Mouse (Mus musculus): ENCODE results near the gene Ddx42. TPM values are rescaled to one million over a fixed set of nuclear protein-coding genes. Genes with fewer than 3 reads are reported as not detected.
"Not testable (repeated sequence)": the region's sequence is repeated elsewhere in the genome, so short reads cannot be mapped to it uniquely, and the experiment has no call there.

Gene Ddx42
- total RNA-seq, 4 experiments from 2014 or later, result 53.4 to 71.6 (median 64.1) TPM

DNA sequence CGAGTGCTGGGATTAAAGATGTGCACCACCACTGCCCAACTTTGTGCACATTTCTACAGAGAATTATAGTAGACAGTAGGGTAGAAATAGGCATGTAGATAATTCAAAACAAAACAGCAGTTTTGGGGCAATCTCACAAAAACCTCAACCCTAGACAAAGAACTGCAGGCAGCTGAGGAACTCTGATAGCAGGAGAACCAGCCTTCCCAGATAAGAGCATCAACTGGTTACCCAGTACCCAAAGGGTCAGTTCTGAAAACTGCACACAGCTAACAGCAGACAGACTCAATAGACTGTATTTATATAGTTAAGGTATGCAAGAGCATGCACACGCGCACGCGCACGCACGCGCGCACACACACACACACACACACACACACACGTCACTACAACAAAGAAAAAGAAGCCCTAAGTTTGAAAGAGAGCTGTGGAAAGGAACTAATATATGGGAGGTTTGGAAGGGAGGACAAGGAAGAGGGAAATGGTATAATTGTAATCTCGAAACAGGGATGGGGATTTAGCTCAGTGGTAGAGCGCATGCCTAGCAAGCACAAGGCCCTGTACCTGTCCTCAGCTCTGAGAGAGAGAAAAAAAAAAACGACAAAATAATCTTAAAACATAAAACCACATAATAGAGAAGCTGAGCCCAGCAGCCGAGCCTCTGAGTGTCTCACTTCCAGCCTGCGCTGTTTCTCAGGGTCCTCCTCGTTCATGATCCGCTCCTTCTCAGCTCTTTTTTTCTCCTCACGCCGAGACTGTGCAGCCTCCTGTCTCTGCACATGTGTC lies 15.2 kb upstream of the Ddx42 start:
- DNase-seq, result no peak

DNA sequence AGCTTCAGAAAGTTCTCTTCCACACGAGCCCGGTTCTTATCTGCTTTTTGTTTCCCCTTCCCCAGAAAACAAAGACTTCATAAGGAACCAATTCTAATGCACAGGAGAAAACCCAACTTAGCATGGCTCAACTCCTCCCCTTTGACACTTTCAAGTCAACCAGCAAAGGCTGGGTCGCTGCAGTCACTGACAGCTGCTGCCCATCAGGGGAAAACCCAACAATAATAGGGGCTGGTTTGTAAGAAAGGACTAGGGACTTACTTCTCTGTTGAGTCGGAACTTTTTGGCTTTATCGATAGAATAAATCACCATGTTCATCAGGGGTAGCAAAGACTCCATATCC lies 14.6 kb upstream of the Ddx42 start, which contains the start of gene Strada:
Strada (minus strand) TSS at position 46 of the 343 bp plus-strand sequence.
- DNase-seq, result no peak

DNA sequence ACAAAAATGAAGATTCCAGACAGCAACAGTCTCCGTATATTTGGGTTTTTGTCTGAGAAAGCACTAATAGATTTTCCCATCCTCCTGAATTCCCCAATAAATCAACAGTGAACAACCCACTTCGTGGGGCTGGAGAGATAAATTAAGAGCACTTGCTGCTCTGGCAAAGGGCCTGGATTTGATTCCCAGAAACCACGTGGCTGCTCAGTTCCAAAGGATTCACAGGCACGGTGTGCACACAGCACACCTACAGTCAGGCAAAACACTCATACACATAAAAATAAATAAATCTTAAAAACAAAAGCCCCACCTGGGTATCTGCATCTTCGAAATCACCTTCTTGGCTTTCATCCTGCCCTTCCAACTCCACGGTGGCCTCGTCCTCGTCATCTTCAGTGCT lies 4.0 kb upstream of the Ddx42 start:
- no peak for DNase-seq

DNA sequence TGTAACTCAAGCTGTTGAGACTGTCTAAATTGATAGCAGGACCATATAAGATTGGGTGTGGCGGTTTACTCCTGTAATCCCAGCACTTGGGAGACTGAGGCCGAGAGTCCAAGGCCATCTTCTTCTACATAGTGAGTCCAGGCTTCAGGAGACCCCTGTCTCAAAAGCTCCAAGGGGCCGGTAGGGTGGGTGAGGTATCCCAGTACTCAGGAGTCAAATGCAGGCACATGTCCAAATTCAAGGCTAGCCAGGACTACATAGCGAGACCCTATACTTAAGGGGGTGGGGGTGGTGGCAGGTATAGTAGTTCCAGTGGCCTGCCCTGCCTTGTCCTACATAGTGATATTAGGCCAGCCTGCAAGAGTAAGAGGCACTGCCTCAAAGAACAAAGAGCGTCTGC lies 1.9 kb upstream of the Ddx42 start:
- no peak for DNase-seq

GRCm38 (mm10) chr11:106215450-106215859 lies 1.3 kb upstream of the Ddx42 start:
- DNase-seq, result no peak

DNA sequence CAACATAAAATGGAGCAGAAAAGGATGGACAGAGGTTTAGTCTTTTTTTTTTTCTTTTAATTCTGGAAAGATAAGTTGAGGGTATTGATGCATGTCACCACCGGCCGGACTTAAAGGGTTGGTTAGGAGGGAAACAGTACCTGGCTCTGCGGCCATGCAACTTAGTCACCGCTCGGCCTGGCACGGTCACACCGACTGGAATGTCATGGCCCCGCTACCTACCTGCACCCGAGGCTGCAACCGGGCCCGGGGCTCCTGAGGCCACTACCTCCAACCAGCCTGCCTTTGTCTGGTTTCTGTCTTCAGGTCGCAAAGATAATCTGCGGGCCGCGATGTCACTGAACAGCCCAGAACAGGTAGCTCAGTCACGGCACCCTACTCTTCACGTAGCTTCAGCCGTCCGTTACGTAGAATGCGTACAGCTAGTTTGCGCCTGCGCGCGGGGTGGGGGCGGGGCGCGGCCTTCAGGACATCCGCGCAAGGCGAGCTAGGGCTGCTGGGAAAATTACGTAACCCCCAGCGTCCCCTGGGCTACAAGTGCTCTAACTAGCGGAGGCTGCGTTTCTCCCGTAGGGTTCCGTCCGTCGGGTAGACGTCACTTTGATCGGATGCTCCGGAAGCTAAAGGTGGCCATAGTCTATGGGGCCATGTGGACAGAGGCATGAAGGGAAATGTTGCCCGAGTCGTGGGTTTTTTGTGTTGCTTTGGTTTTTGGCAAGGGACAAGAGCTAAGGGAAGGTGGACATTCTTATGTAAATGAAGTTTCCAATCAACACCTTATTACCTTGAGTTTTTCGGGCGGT lies 598 bp upstream of the Ddx42 start, which contains the start of gene Ccdc47:
Ccdc47 (minus strand) TSS at position 418 of the 803 bp plus-strand sequence.
- peak; percentile 97 for DNase-seq

DNA sequence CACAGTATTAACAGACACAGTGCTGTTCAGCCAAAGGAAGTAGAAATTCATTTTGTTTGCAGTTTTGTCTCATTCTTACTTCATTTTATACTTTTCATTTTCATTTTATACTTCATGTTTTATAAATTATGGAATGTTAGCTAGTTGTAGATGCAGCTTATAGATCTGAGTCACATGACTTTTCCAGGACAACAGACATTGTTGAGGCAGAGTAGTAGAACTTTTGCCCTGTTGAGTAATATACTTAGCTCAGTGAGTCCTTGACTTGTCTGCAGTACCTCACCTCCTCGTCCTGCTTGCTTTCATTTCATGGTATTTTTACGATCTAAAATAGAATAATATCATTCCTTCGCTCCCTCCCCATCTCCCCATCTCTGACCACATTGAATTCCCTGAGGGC lies 3.9 kb downstream of the Ddx42 start:
- no peak for DNase-seq

- not testable (repeated sequence) for DNase-seq
Measured at GRCm38 (mm10) chr11:106233978-106234377, 17.3 kb downstream of the Ddx42 start.

GRCm38 (mm10) chr11:106246834-106247233 lies 30.1 kb downstream of the Ddx42 start:
- DNase-seq, result no peak

- no peak for DNase-seq
Measured at GRCm38 (mm10) chr11:106249326-106249725, 32.6 kb downstream of the Ddx42 start.

- DNase-seq, result no peak
Measured at GRCm38 (mm10) chr11:106254767-106255166, 38.0 kb downstream of the Ddx42 start.

GRCm38 (mm10) chr11:106255174-106255573 lies 38.4 kb downstream of the Ddx42 start:
- DNase-seq, result no peak

DNA sequence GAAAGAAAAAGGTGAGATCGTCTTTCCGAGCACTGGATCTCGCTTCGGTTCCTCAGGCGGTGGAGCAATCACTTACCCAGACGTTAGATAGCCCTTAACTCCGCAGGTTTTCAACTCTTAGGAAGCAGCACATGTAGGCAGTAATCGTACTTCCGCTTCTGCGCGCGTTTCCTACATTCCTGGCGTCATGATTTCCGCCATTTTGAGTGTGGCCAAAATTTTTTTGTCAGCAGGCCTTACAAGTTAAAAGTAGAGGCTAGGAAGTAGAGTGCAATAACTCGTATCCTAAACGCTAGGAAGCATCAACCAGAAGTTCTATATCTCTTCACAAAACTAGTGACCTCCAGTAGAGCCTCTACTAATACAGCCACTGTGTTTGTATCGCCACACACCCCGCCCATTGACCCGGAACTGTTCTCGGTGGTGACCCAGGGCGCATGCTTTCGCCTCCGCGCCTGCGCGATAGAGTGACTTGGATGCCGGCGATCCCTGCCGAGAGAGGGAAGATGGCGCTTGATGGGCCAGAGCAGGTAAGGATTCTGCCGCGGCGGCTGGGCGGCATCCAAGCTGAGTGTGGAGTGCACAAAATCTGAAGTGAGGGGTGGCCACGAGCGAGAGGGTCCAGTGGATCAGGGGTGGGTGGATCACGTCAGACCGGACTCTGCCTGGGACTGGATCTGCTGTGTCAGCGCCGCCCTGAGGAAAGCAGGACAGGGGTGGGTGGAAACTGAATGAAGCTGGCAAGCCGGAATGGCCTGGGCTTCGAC lies 39.1 kb downstream of the Ddx42 start, which contains the start of the genes Ftsj3 and Psmc5:
Ftsj3 (minus strand) TSS at position 395 of the 767 bp plus-strand sequence.
Psmc5 (plus strand) TSS at position 470 of the 767 bp plus-strand sequence.
- DNase-seq, result peak; percentile 95

DNA sequence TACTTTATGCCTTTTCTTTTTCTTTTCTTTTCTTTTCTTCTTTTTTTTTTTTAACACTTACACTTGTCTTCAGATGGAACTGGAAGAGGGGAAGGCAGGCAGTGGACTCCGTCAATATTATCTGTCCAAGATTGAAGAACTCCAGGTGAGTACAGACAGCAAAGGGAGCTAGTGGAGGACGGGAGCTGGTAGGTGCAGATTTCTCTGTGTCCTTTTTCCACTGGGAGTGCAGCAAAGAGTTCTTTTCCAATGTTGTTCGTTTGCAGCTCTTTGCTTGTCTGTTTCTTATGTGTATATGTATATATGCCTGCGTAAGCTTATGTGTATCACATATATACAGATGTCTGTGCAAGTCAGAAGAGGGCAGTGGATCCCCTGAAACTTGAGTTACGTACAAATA lies 40.0 kb downstream of the Ddx42 start:
- no peak for DNase-seq

GRCm38 (mm10) chr11:106260826-106261450 lies 44.2 kb downstream of the Ddx42 start:
- no peak for DNase-seq

DNA sequence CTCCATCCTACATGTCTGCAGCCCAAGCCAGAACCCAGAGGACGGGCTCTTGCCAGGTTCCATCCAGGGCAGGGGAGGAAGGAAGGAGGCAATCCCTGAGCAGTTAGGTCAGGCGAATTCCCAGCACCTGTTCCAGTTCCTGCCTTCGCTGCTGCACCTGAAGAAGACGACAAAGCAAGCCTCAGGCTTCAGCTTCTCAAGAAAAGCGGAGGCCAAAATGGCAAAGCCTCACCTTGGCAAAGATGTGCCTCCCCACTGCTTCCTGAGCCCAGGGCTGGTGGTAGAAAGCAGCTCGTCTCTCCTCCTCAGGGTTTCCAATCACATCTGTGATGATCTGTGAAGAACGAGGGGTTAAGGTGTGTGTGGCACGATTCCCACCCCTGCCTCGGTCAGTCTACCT lies 47.2 kb downstream of the Ddx42 start:
- no peak for DNase-seq

DNA sequence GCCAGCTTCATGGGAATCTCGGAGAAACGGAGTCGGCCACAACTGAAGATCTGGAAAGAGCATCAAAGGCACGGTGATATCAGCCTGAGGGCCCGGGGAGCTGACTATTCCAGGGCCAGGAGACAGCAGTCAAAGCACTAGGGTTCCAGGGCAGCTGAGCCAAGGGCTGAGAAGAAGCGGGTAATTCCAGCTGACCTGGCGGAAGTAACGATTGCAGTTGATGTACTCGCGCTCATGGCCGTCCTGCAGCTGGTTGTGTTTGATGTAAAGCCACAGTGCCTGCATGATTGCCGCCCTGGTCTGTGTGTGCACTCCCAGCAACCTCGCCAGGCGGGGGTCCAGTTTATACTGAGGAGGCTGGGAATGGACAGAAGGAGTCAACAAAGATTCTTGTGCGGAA lies 48.3 kb downstream of the Ddx42 start:
- no peak for DNase-seq

DNA sequence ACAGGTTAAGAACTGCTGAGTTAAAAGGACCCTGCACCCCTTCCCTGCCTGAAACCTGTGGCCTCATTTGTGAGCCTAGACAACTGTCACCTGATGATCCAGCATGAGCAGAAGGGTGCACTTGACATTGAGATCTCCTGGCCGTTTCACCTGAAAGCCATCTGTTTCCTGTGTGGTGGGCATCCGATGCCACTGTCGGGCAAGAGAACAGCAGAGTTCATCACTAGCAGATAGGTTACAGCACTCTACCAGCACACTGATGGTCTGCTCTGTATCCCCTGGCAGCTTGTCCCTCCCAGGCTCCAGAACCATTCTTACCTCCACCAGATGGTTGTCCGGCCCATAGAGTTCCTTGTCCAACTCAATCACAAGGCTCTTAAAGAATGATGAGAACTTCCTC lies 48.8 kb downstream of the Ddx42 start:
- no peak for DNase-seq

- no peak for DNase-seq
Measured at GRCm38 (mm10) chr11:106266431-106266830, 49.7 kb downstream of the Ddx42 start.

GRCm38 (mm10) chr11:106267311-106267852 lies 50.7 kb downstream of the Ddx42 start:
- DNase-seq, result peak; percentile 58

- DNase-seq, result no peak
Measured at GRCm38 (mm10) chr11:106267871-106268270, 51.1 kb downstream of the Ddx42 start.
